Mouse (Mus musculus): ENCODE data around the gene Lgr6.
A peak's percentile ranks its signal among the peaks of the same experiment; 100 is the strongest.
"Not testable (repeated sequence)": the region's sequence is repeated elsewhere in the genome, so short reads cannot be mapped to it uniquely, and the experiment has no call there.

Gene Lgr6

DNA sequence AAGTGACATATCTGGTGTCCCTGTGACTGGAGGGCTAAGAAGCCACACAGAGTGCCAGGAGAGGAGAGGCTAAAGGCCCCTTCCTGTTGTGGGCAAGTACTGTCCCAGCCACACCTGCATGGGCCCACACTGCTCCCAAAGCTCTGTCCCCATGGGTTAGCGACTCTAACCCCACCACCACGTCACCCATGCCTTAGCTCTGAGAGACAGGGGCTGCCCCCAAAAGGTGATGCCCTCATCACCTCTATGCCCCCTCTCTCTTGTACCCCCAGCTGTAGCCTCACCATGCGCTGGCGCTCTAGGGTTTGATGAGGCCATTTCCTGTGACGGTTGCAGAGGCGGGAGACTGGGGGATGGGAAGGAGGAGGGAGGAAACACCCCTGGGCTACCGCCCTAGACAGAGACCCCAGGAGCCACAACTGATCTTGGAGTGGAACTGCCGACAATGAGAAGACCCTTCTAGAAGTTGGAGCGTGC is 27.9 kb upstream of the Lgr6 start:
- peaks cover 6% of the 10 kb centered on the region for H3K36me3 ChIP-seq (ENCODE audit: control insufficient read depth, insufficient read depth, low read length, poor library complexity, severe bottlenecking)
- H3K27me3 ChIP-seq (ENCODE audit: control insufficient read depth, insufficient read depth, low read length, poor library complexity, severe bottlenecking): no peaks in the 10 kb centered on the region
- peak; percentile 63 for DNase-seq (ENCODE audit: low read depth, low spot score)

DNA sequence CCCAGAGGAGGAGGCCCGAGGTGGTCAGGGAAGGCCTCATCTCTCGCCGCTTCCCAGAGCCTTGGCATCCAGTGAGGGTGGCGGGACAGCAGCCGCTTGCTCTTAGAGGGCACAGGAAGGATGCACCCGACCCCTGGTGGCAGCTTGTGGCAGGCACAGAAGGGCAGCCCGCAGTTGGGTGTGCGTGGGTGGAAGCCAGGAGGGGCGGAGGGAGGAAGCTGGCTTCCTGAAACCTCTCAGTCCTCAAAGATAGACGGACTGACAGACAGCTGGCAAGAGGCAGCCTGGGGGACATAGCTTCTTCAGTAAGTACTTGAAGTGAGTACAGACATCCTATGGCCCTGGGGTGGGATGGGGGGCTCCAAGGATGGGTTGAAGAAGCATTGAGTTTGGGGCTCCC is 27.4 kb upstream of the Lgr6 start, which contains the start of gene Ptpn7:
Ptpn7 (plus strand) TSS at position 228 of the 400 bp plus-strand sequence.
- peak; percentile 92 for DNase-seq (ENCODE audit: low read depth, low spot score)
- no peaks in the 10 kb centered on the region for H3K27me3 ChIP-seq (ENCODE audit: control insufficient read depth, insufficient read depth, low read length, poor library complexity, severe bottlenecking)
- peaks cover 4% of the 10 kb centered on the region for H3K36me3 ChIP-seq (ENCODE audit: control insufficient read depth, insufficient read depth, low read length, poor library complexity, severe bottlenecking)

DNA sequence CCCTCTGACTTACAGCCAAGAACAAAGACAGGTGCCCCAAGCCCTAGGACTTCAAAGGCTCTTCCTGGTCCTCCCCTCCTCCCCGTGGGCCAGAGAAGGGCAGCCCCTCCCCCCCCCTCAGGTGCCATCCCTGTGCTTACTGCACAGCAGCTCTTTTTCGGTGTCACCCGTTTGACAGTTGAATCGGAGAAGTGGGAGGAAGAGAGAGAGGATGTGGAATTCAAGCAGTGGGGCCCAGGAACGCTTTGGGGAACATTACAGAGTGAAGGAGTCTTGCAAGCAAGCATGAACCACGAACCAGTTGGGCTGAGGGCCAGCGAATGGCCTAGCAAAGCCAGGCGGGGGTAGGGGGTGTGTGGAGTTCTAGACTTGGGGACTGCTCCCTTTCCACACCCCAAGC is 26.5 kb upstream of the Lgr6 start:
- Histone ChIP-seq H3K36me3 (ENCODE audit: control insufficient read depth, insufficient read depth, low read length, poor library complexity, severe bottlenecking) (peaks cover 3% of the 10 kb centered on the region; the same call in 1 of the 2 replicates), H3K27me3 (ENCODE audit: control insufficient read depth, insufficient read depth, low read length, poor library complexity, severe bottlenecking) (no peaks in the 10 kb centered on the region)
- DNase-seq (ENCODE audit: low read depth, low spot score): no peak

DNA sequence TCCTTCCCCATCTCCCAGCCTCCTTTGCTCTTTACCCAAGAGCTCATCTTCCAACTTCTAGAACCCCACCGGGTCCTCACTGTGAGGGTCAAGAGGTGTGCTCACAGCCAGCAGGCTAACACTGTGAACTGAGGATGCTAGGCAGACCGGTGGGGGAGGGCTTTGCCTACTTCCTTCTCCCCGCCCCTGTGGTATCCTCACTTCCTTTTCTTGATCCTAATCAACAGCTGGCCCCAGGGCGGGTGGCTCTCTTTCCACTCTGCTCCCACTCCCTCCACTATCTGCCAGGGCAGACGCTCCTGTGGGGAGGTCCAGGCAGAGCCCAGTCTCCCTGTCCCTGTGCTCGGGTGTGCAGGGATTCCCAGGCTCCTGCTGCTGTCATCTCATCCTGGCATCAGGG is 26.0 kb upstream of the Lgr6 start:
- Histone ChIP-seq H3K27me3 (ENCODE audit: control insufficient read depth, insufficient read depth, low read length, poor library complexity, severe bottlenecking) (no peaks in the 10 kb centered on the region), H3K36me3 (ENCODE audit: control insufficient read depth, insufficient read depth, low read length, poor library complexity, severe bottlenecking) (peaks cover under 1% of the 10 kb centered on the region; the same call in 1 of the 2 replicates)
- DNase-seq (ENCODE audit: low read depth, low spot score): peak; percentile 64

DNA sequence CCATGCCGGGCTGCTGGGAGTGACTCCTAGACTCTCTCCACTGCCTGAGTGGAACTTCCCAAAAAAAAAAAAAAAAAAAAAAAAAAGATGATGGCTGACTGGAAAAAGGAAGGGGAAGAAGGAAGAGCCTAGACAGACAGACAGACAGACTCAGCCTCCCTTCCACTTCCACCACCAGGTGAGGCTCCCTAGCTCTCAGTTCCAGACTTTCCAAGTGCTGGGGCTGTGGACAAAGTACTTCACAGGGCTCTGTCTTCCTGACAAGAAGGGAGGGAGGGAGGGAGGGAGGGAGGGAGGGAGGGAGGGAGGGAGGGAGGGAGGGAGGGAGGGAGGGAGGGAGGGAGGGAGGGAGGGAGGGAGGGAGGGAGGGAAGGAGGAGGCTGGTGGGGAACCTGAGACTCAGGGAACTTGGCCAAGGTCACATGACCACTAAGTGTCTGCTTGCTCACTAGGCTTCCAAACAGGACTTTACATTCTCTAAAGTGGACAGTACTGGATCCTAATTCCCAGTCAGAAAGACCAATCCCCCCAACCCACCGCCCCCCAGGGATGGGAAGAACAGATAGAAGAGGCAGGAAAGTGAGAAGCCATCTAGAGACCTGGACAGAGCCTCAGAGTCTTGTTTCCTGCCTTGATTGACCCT is 25.4 kb upstream of the Lgr6 start:
- no peaks in the 10 kb centered on the region for H3K27me3 ChIP-seq (ENCODE audit: control insufficient read depth, insufficient read depth, low read length, poor library complexity, severe bottlenecking)
- DNase-seq (ENCODE audit: low read depth, low spot score): no peak
- no peaks in the 10 kb centered on the region; the same call in 1 of the 2 replicates for H3K36me3 ChIP-seq (ENCODE audit: control insufficient read depth, insufficient read depth, low read length, poor library complexity, severe bottlenecking)

DNA sequence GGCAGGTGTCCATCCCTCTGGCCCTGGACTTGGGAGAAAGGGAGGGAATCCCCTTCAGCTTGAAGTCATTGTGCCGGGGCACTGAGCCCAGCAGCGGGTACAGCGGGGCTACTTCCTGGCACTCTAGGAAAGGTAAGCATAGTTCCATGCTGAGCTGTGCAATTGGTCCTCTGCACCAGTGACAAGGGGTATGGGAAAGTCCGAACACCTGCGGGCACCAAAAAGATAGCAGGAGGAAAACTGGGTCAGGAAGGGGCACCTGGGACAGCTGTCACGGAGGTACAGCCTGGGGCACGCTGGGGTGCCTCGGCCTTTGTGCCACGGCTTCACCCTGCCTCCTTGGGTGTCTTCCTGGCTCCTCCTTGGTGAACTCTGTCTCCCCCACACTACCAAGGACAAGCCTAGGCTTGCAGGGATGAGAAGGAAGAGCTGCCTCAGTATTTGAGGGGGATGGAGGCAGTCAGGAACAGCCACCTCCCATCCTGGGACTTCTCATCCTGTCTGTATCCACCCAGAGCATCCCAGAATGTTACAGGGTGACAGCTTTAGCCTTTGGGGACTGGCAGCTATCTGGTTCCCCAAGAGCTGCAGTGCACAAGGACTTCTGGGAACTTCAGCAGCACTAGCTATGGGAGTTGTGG is 24.6 kb upstream of the Lgr6 start:
- DNase-seq (ENCODE audit: low read depth, low spot score): no peak
- no peaks in the 10 kb centered on the region for H3K36me3 ChIP-seq (ENCODE audit: control insufficient read depth, insufficient read depth, low read length, poor library complexity, severe bottlenecking)
- no peaks in the 10 kb centered on the region for H3K27me3 ChIP-seq (ENCODE audit: control insufficient read depth, insufficient read depth, low read length, poor library complexity, severe bottlenecking)

DNA sequence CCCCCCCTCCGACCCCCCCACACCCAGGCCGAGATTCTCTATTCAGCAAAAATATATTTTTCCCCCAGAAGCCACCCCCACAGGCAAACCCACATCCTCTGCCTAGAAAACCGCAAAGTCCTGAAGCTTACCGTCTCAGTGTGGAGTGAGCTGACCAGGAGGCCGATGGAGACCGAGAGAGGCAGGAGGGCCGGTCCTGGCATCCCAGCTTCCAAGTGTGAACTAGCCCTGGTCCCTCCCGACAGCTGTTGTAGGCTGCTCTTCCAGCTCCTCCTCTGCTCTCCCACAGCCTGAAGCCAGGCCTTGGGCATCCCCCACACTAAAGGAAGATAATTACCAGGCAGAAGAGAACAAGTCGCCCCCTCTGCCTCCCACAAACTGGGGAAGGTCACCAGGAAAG is 23.9 kb upstream of the Lgr6 start:
- no peak for DNase-seq (ENCODE audit: low read depth, low spot score)
- Histone ChIP-seq H3K36me3 (ENCODE audit: control insufficient read depth, insufficient read depth, low read length, poor library complexity, severe bottlenecking) (no peaks in the 10 kb centered on the region), H3K27me3 (ENCODE audit: control insufficient read depth, insufficient read depth, low read length, poor library complexity, severe bottlenecking) (no peaks in the 10 kb centered on the region)

DNA sequence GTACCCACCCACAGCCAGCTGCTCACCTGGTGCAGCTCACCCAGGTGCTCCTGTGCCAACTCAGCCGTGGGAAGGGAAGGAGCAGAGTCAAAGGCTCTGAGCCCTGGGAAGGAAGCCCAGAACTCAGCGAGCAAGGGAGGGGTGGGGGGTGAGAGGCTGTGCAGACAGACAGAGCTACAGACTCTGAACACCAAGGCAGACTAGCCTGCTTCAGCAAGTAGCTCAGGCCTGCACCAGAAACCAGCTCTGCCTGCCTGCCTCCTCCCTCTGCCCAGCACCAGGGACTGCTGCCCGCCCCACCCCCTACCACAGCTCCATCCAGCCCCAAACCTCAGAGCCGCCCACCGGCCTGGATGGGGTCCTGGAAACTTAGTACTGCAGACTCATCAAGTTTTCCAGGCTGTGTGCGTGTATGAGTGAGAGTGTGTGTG is 22.9 kb upstream of the Lgr6 start:
- DNase-seq (ENCODE audit: low read depth, low spot score): no peak

DNA sequence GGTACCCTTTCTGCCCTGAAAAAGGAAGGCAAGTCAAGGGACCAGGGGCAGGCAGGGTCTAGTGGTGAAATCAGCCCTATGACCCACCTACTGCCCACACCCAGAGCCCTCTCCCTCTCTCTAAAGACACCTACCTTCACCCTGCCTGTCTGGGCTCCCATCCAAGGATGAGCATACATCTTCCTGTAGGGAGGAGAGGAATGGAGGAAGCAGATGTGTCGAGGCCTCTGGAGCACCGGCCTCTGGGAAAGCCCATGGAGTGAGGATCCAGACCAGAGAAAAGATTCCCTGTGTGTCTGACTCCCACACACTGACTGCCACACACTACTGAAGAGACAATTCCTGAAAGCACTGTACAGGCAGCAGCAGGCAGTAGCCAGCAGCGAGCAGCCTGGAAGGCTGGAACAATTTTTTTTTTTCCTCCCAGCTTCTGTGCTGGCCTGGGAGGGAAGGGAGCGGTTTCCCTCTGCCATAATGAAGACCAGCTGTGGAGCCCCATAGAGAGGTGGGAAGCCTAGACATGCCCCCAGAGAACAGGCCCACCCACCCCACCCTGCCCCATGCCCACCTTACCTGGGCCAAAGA is 21.5 kb upstream of the Lgr6 start:
- no peak for DNase-seq (ENCODE audit: low read depth, low spot score)
- Histone ChIP-seq H3K36me3 (ENCODE audit: control insufficient read depth, insufficient read depth, low read length, poor library complexity, severe bottlenecking) (no peaks in the 10 kb centered on the region), H3K27me3 (ENCODE audit: control insufficient read depth, insufficient read depth, low read length, poor library complexity, severe bottlenecking) (no peaks in the 10 kb centered on the region)

More for the DNA sequence above, 22.9 kb upstream of the Lgr6 start:
- no peaks in the 10 kb centered on the region for H3K27me3 ChIP-seq (ENCODE audit: control insufficient read depth, insufficient read depth, low read length, poor library complexity, severe bottlenecking)
- H3K36me3 ChIP-seq (ENCODE audit: control insufficient read depth, insufficient read depth, low read length, poor library complexity, severe bottlenecking): no peaks in the 10 kb centered on the region

DNA sequence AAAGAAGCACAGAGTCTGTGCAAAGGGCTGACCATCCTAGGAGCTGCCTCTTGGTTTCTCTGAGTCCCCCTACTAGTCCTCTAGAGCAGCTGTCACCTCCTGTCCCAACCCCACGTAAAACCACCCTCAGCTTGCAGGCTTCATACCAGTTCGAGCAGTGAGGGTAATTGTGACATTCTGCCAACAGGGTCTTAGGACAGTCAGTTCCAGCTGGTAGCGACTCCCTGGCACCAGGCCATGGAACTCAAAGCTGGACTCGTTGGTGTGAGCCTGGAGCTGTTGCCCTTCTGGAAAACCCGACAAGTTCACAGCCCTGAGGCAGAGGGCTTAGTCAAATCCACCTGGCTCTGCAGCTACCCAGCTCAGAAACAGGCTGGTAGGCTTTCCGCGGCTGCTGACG is 20.9 kb upstream of the Lgr6 start:
- no peak for DNase-seq (ENCODE audit: low read depth, low spot score)

DNA sequence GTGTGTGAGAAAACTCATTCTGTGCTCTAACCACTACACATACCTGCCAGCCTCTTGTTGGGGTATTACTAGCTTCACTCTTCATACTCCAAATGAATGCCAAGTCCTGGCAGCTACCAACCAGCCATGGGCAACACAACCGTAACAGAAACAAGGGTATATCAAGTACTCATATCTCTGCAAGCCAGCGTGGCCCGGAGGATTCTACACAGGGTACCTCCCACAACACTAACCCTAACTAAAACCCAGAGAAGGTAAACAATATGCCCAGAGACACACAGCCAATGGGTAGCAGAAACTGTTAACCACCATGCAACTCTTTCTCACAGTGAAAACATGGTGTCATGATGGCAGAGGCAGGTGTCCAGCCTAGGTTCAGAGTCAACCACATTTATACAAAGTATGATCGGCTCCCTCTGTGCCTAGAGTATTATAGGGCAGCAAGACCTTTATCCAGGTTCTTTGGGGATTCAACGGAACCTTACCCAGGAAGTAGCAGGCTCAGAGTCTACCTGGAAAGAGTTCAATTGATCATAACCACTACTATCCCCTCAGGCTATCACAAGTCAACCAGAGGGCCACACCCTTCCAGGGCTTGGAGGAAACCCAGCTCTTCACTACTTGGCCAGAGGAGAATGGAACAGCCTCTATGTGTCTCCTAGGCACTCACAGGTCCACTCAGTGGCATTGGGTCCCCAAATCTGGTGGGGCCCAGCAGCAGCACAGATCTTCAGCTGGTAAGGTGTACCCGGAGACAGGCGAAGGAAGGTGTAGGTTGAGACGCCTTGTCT is 19.7 kb upstream of the Lgr6 start:
- no peak for DNase-seq (ENCODE audit: low read depth, low spot score)
- no peaks in the 10 kb centered on the region for H3K27me3 ChIP-seq (ENCODE audit: control insufficient read depth, insufficient read depth, low read length, poor library complexity, severe bottlenecking)
- no peaks in the 10 kb centered on the region for H3K36me3 ChIP-seq (ENCODE audit: control insufficient read depth, insufficient read depth, low read length, poor library complexity, severe bottlenecking)

More for the DNA sequence above, 20.9 kb upstream of the Lgr6 start:
- no peaks in the 10 kb centered on the region for H3K27me3 ChIP-seq (ENCODE audit: control insufficient read depth, insufficient read depth, low read length, poor library complexity, severe bottlenecking)
- no peaks in the 10 kb centered on the region for H3K36me3 ChIP-seq (ENCODE audit: control insufficient read depth, insufficient read depth, low read length, poor library complexity, severe bottlenecking)

DNA sequence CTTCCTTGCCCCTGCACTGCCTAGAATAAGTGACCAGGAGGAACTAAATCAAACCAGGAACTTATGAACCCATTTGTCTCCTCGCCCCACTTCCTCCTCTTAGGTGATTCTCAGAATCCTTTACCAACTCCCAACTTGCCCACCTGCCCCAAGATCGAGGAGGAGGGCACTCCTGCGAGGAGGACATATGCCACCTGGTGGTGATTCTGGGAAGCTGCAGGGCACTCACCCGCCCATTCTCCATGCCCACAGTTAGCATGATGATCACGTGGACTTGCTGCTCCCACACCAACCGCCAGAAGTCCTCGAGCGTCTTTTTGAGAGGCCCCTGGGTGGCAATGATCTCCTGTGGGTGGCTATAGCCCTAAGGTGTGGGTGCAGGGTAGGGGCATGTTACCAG is 7.6 kb upstream of the Lgr6 start:
- peak; percentile 84 for DNase-seq (ENCODE audit: low read depth, low spot score)
- no peaks in the 10 kb centered on the region for H3K36me3 ChIP-seq (ENCODE audit: control insufficient read depth, insufficient read depth, low read length, poor library complexity, severe bottlenecking)

DNA sequence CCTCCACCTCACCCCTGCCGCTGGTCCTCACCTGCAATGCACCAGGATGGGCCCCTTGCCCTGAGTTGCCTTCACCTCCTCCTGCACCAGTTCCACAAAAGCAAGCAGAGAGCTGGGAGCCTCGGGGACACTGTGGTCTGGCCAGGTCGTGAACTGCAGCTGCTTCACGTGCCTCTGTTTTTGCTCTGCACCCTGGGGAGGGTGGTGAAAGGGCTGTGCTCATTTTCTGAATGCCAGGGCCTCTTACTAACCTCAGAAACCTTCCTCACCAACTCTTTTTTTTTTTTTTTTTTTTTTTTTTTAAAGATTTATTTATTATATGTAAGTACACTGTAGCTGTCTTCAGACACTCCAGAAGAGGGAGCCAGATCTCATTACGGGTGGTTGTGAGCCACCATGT is 6.2 kb upstream of the Lgr6 start:
- H3K27me3 ChIP-seq (ENCODE audit: control insufficient read depth, insufficient read depth, low read length, poor library complexity, severe bottlenecking); DNase-seq (ENCODE audit: low read depth, low spot score); H3K36me3 ChIP-seq (ENCODE audit: control insufficient read depth, insufficient read depth, low read length, poor library complexity, severe bottlenecking): not testable (repeated sequence)

More for the DNA sequence above, 7.6 kb upstream of the Lgr6 start:
- no peaks in the 10 kb centered on the region for H3K27me3 ChIP-seq (ENCODE audit: control insufficient read depth, insufficient read depth, low read length, poor library complexity, severe bottlenecking)

DNA sequence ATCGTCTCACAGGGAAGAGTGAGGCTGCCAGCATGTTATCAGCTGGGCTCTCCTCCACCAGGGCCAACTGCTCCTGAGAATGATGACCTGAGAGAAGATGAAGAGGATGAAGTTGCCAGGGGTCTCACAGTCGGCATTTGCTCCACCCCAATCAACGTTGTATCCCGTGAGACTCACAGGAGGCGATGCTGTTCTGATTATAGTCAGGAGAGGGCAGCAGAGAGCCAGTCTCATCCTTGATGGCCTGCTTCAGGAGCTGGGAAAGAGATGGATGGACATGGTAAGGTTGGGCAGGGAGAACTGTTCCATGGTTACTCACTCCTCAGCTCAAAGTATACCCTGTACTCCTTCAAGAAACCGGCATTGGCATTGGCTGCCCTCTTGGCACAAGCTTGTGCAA is 5.0 kb upstream of the Lgr6 start:
- H3K36me3 ChIP-seq (ENCODE audit: control insufficient read depth, insufficient read depth, low read length, poor library complexity, severe bottlenecking): no peaks in the 10 kb centered on the region
- no peaks in the 10 kb centered on the region for H3K27me3 ChIP-seq (ENCODE audit: control insufficient read depth, insufficient read depth, low read length, poor library complexity, severe bottlenecking)
- DNase-seq (ENCODE audit: low read depth, low spot score): peak; percentile 73

DNA sequence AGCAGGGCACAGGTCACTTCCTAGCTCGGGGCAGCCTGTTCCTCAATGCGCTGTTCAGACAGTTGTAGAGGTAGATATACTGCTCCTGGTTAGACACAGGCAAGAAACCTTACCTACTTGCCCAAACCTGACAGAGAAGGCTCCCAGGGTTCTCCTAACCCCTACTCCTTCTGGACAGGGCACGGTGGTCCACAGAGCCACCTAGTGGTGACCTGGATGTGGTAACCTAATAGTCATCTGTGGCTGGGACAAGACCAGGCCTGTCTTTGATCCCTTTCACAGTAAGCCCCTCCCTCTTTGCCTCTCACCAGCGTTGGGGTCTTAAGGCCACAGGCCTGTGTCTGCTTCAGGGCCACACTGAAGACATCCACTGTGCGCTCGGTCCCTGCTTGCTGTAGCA is 3.5 kb upstream of the Lgr6 start:
- DNase-seq (ENCODE audit: low read depth, low spot score): peak; percentile 70
- Histone ChIP-seq H3K36me3 (ENCODE audit: control insufficient read depth, insufficient read depth, low read length, poor library complexity, severe bottlenecking) (no peaks in the 10 kb centered on the region), H3K27me3 (ENCODE audit: control insufficient read depth, insufficient read depth, low read length, poor library complexity, severe bottlenecking) (no peaks in the 10 kb centered on the region)

Data from splenic B cell, adult 2 months (primary cell).